Mouse (Mus musculus): Measurements from ENCODE around the gene Slc25a45.

Gene Slc25a45

DNA sequence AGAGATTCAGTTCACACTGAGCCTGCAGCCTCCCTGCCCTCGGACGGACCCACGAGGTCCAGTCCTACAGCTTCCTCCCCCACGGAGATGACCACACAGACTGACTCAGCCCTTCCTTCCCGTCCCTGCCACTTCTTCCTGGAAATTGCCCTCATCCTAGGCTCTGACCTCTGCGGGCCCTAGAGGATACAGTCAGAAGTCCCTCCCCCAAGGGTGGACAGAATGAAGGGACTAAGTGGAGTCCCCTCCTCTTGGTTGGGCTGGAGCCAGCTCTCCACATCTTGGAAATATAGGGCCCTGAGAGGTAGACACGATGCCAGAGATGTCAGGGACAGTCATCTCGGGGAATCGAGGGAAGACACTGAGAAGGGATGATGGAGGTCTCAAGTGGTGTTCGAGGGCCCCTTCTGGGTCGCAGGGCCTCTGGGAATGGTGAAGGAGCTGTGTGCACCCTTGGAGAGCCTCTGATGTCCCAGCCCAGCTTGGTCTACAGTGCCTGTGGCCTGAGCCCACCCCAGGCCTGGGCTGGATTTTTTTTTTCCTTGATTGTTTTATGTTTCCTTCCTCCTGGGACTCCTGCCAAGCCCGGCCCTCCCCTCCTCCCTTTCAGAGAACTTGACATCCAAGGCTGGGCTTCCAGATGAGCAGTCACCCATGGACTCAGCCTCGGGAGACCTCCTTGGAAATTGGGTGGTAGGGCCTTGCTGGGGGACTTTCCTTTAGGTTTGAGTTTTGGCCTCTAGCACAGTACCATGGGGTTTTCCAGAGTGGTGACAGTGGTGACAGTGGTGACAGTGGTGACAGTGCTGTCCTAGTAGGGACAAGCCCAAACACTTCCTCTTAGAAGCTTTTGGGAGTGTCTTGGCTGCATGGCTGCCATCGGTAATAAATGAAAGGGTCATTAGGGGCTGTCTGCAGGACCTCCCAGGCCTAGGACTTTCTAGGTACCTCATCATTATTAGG lies 52.3 kb downstream of the Slc25a45 start:
- peak; percentile 61 for DNase-seq (ENCODE audit: low spot score)

- peak; percentile 69 for DNase-seq (ENCODE audit: low spot score)
These were observed 57.7 kb downstream of the Slc25a45 start for GRCm38 (mm10) chr19:5935266-5935665.
